Mouse (Mus musculus) embryonic stem cell, embryonic (primary cell): ENCODE measurements around the gene Ssr1.

Experiments used
- CTCF ChIA-PET, 4 experiments: fragments of 300-600 bp in 2 of 4; fragments of 350-600 bp in 2 of 4; sonication (Branson Sonifier 250); formaldehyde crosslinking; loops; one replicate each; lab custom pipeline; 2022; ENCODE audit warnings: inconsistent platforms in 2 of 4; lab: Charles Lee
- POLR2A ChIA-PET, 4 experiments: fragments of 300-600 bp in 2 of 4; fragments of 350-600 bp in 2 of 4; sonication (Branson Sonifier 250); formaldehyde crosslinking; loops; one replicate each; lab custom pipeline; 2022; ENCODE audit warnings: antibody characterized with exemption in 4 of 4, inconsistent platforms in 1 of 4; lab: Charles Lee

Gene Ssr1

GRCm38 (mm10) chr13:37965126-37965914 lies 28.7 kb downstream of the Ssr1 start:
- ChIA-PET CTCF (interaction anchor here (0.6 to 1.4 kb wide), 21 partner anchors 11 to 1385 kb away, joined by 3 to 11 read pairs (median 3); no protein-coding TSS in a partner anchor), POLR2A (interaction anchor here (0.6 to 2.1 kb wide), 30 partner anchors 9 to 1341 kb away, joined by 3 to 15 read pairs (median 4); partner anchors contain the start of gene Ssr1 (in 1 of the 4))

GRCm38 (mm10) chr13:37964128-37965087 lies 29.6 kb downstream of the Ssr1 start:
- CTCF ChIA-PET, result interaction anchor here (0.6 to 2.3 kb wide), 25 partner anchors 12 to 1384 kb away, joined by 3 to 12 read pairs (median 4); no protein-coding TSS in a partner anchor
- POLR2A ChIA-PET, result interaction anchor here (0.6 to 2.4 kb wide), 34 partner anchors 8 to 564 kb away, joined by 3 to 15 read pairs (median 4); partner anchors contain the start of gene Ssr1 (in 1 of the 4)

DNA sequence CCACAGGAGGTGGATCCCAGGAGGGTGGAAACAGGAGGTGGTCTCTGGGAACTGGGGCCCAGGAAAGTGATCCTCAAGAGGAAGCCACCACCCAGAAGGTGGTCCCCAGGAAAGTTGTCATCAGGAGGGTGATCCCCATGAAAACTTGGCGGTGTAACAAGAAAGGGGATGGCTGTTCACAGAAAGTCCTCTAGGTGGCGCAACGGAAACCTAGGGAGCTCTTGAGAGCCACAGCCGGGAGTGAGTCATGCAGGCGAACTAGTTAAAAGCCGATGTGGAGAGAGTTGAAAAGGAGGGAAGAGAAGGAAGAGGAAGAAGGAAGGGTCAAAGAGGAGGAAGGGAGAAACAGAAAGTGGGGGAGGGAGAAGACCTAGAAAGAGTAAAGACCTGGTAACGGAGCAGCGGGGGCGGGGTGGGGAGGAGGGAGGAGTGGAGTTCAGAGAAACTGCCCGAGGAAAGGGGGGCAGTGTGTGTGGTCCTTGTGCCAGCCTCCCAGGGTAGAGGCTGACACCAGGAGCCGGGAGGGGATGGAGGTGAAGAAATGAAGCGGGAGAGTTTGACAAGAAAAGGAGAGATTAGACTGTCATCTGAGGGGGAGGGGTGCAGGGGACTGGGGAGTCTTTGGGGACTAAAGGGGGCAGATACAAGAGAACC lies 30.5 kb downstream of the Ssr1 start:
- ChIA-PET CTCF (interaction anchor here (0.6 to 2.5 kb wide), 37 partner anchors 8 to 530 kb away, joined by 3 to 16 read pairs (median 4); partner anchors contain the start of gene Ssr1 (in 1 of the 4)), POLR2A (interaction anchor here (0.6 to 2.4 kb wide), 33 partner anchors 11 to 626 kb away, joined by 3 to 11 read pairs (median 4); partner anchors contain the start of gene Ssr1 (in 1 of the 4))

GRCm38 (mm10) chr13:37962541-37962940 lies 31.5 kb downstream of the Ssr1 start:
- POLR2A ChIA-PET, result interaction anchor here in 3 of 4 experiments (0.6 to 2.4 kb wide), 13 partner anchors 12 to 529 kb away, joined by 3 to 7 read pairs (median 3); partner anchors contain the start of gene Ssr1 (in 2 of the 3)
- CTCF ChIA-PET, result interaction anchor here (0.6 to 2.5 kb wide), 16 partner anchors 9 to 529 kb away, joined by 3 to 12 read pairs (median 4); partner anchors contain the start of gene Ssr1 (in 1 of the 4)

GRCm38 (mm10) chr13:37959936-37960335 lies 34.1 kb downstream of the Ssr1 start:
- ChIA-PET POLR2A (interaction anchor here in 2 of 4 experiments (0.7 to 2.3 kb wide), 4 partner anchors 8 to 572 kb away, joined by 3 to 6 read pairs (median 4); no protein-coding TSS in a partner anchor), CTCF (interaction anchor here in 2 of 4 experiments (0.6 to 1.0 kb wide), 3 partner anchors 13 to 29 kb away, joined by 3 read pairs; no protein-coding TSS in a partner anchor)

DNA sequence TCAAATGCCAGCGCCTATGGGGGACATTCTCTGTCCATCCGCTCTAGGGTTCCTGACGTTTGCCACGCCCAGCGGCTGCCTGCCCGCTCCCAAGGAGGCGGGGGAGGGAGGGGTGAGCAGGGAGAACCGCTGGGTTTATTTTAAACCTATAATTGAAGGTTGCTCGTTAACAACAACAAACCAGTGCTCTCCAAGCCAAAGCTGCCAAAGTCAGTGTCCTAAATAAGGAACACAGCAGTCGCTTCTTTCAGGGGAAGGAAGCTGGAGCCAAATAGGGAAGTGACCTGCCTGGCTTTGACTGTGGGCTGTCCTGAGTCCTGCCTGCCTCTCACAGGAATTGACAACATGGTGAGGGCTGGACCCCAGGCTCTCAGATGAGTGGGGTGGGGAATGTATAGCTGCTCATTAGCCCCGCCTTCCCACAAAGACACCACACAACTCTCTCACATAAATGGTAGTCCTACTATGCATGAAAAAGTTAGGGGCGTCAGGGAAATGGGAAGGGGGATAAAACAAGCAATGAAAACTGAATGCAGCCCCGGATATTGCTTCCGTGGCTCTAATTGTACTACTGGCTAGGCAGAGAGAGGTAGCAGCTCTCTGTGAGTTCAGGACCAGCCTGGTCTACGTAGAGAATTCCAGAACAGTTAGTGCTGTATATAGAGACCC lies 34.6 kb downstream of the Ssr1 start:
- POLR2A ChIA-PET, result interaction anchor here in 3 of 4 experiments (0.5 to 2.3 kb wide), 6 partner anchors 9 to 450 kb away, joined by 3 to 10 read pairs (median 4); partner anchors contain the start of gene Ssr1 (in 1 of the 3)
- CTCF ChIA-PET, result interaction anchor here in 3 of 4 experiments (0.6 to 1.1 kb wide), 4 partner anchors 8 to 29 kb away, joined by 3 to 5 read pairs (median 3); no protein-coding TSS in a partner anchor

GRCm38 (mm10) chr13:37958498-37959238 lies 35.3 kb downstream of the Ssr1 start:
- ChIA-PET POLR2A (interaction anchor here in 3 of 4 experiments (0.5 to 2.3 kb wide), 7 partner anchors 9 to 450 kb away, joined by 3 to 10 read pairs (median 4); partner anchors contain the start of gene Ssr1 (in 1 of the 3)), CTCF (interaction anchor here in 2 of 4 experiments (0.8 to 2.0 kb wide), 5 partner anchors 9 to 28 kb away, joined by 3 to 5 read pairs (median 3); no protein-coding TSS in a partner anchor)

DNA sequence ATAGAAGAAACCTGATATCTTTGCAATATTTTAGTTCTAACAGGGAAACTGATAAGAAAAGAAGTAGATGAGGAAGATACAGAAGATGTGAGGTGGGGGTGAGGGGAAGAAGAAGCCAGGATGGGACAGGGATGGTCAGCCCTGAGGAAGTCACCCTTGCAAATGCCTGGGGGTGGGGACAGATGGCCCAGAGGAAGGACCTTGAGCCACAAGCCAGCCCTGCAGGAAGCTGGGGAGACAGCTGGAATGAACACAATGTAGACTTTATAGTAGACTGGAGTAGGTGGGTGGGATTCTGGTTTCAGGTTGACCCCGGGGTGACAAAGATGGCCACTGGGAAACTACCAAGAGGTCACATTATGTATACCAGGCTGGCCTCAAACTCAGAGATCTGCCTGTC lies 39.7 kb downstream of the Ssr1 start:
- POLR2A ChIA-PET, result interaction anchor here in 1 of 4 experiments (1.1 kb wide), 1 partner anchor 257 kb away, joined by 3 read pairs; no protein-coding TSS in a partner anchor
- CTCF ChIA-PET, result no interaction called here

- ChIA-PET CTCF (interaction anchor here in 2 of 4 experiments (0.6 to 1.5 kb wide), 3 partner anchors 10 to 475 kb away, joined by 4 to 5 read pairs (median 4); no protein-coding TSS in a partner anchor), POLR2A (interaction anchor here in 2 of 4 experiments (0.7 to 0.9 kb wide), 2 partner anchors 12 to 18 kb away, joined by 3 read pairs; no protein-coding TSS in a partner anchor)
These were observed 41.0 kb downstream of the Ssr1 start for GRCm38 (mm10) chr13:37952981-37953380.

- ChIA-PET CTCF (interaction anchor here (0.5 to 1.6 kb wide), 14 partner anchors 11 to 513 kb away, joined by 3 to 11 read pairs (median 4); no protein-coding TSS in a partner anchor), POLR2A (interaction anchor here in 2 of 4 experiments (0.7 to 1.2 kb wide), 4 partner anchors 12 to 18 kb away, joined by 3 to 4 read pairs (median 3); no protein-coding TSS in a partner anchor)
These were observed 47.3 kb downstream of the Ssr1 start for GRCm38 (mm10) chr13:37946734-37947133.

- ChIA-PET CTCF (interaction anchor here in 3 of 4 experiments (0.6 to 1.8 kb wide), 4 partner anchors 22 to 422 kb away, joined by 3 to 7 read pairs (median 4); no protein-coding TSS in a partner anchor), POLR2A (interaction anchor here in 1 of 4 experiments (1.4 kb wide), 1 partner anchor 16 kb away, joined by 5 read pairs; no protein-coding TSS in a partner anchor)
These were observed 48.6 kb downstream of the Ssr1 start for GRCm38 (mm10) chr13:37945392-37945791.

DNA sequence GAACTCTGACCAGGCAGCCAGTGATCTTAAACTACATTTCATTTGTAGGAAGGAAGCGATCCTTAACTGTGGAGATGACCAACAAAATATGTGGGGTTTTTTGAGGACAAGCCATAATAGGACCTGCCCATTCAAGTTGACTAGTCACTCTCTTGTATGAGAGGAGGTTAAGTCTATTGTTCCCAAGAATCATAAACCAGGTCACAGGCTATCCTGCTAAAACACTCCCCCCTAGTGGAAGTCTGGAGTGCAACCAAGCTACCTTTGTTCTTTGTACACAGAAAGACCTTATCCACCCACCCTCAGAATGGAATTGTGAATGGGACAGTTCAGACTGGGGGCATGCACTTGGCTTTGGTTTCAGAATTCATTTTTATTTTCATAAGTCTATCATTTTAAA lies 49.7 kb downstream of the Ssr1 start:
- POLR2A ChIA-PET, result interaction anchor here in 3 of 4 experiments (0.6 to 1.4 kb wide), 3 partner anchors 18 to 145 kb away, joined by 3 to 5 read pairs (median 5); no protein-coding TSS in a partner anchor
- CTCF ChIA-PET, result interaction anchor here (0.6 to 1.8 kb wide), 12 partner anchors 10 to 256 kb away, joined by 3 to 7 read pairs (median 3); no protein-coding TSS in a partner anchor

DNA sequence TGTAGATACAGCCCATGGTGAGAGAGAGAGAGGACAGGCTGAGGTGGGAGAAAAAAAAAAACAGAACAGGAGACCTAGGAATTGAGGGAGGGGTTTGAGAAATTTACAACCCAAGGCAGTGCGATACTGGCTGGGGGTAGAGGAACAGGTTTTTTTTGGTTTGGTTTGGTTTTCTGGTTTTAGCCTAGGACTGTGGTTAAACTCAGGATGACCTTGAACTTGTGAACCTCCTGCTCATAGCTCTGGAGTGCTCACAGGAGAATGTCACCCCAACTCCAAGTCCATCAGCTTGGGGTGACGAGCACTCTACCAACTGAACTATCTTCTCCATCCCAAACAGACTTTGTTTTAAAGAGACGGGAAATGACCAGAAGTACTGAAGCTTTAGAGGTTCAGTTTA lies 50.6 kb downstream of the Ssr1 start:
- CTCF ChIA-PET, result interaction anchor here in 2 of 4 experiments (0.9 to 1.5 kb wide), 2 partner anchors 13 to 86 kb away, joined by 3 to 4 read pairs; no protein-coding TSS in a partner anchor
- POLR2A ChIA-PET, result interaction anchor here in 2 of 4 experiments (0.6 to 1.4 kb wide), 2 partner anchors 85 to 267 kb away, joined by 4 to 5 read pairs; no protein-coding TSS in a partner anchor

DNA sequence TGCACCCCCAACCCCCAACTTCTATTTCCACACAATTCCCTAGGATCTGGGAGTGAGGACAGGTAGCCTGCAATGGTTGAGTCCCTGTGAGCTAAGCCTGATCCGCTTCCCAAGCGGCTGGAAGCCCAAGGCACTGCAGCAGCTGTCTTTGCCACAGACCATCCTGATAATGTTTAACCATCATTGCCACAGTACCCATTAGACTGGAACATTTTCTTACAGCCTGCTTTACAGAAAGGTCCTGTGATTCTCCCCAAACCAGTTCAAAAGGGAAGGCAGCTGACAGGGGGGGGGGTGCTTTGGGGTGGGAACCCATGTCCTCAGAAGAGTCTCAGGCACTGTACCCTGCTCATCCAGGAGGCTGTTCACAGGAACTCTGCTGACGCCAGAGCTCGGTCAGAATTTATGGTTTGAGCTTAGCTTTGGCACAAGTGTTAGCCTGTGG lies 51.1 kb downstream of the Ssr1 start:
- ChIA-PET CTCF (interaction anchor here in 1 of 4 experiments (0.6 kb wide), 1 partner anchor 191 kb away, joined by 3 read pairs; no protein-coding TSS in a partner anchor), POLR2A (interaction anchor here in 1 of 4 experiments (1.7 kb wide), 1 partner anchor 11 kb away, joined by 3 read pairs; no protein-coding TSS in a partner anchor)
